Mouse (Mus musculus) lung, adult 18-20 months (tissue): ENCODE measurements around the gene Gm17555.
A peak's percentile ranks its signal among the peaks of the same experiment; 100 is the strongest.
"Not testable (repeated sequence)": the region's sequence is repeated elsewhere in the genome, so short reads cannot be mapped to it uniquely, and the experiment has no call there.

Experiments used
- DNase-seq, 2 experiments: peaks; one replicate each; pipeline ENCODE4 v3.0.0; 2022; ENCODE audit warnings: mixed read lengths in 2 of 2

The Gm17555 gene

GRCm38 (mm10) chr2:126214800-126215199 is at the start of gene Gm17555:
Gm17555 (plus strand) TSS chr2:126215100.
- DNase-seq: not testable (repeated sequence)

GRCm38 (mm10) chr2:126165277-126166018 is 49.5 kb upstream of the Gm17555 start:
- no peak for DNase-seq

GRCm38 (mm10) chr2:126166335-126166734 is 48.6 kb upstream of the Gm17555 start:
- no peak for DNase-seq

- no peak for DNase-seq
Observed at GRCm38 (mm10) chr2:126166848-126167617, 47.9 kb upstream of the Gm17555 start.

- DNase-seq: no peak
Observed at GRCm38 (mm10) chr2:126171427-126171826, 43.5 kb upstream of the Gm17555 start.

GRCm38 (mm10) chr2:126191306-126191705 is 23.6 kb upstream of the Gm17555 start:
- no peak for DNase-seq

GRCm38 (mm10) chr2:126192129-126192528 is 22.8 kb upstream of the Gm17555 start:
- no peak for DNase-seq

- no peak for DNase-seq
Observed at GRCm38 (mm10) chr2:126195631-126196356, 19.1 kb upstream of the Gm17555 start.

GRCm38 (mm10) chr2:126198971-126199370 is 15.9 kb upstream of the Gm17555 start:
- DNase-seq: peak in 1 of 2 experiments; percentile 12

- DNase-seq: no peak
Observed at GRCm38 (mm10) chr2:126211011-126211680, 3.8 kb upstream of the Gm17555 start.

GRCm38 (mm10) chr2:126227581-126227980 is 12.7 kb downstream of the Gm17555 start:
- DNase-seq: no peak

GRCm38 (mm10) chr2:126231731-126232130 is 16.8 kb downstream of the Gm17555 start:
- DNase-seq: no peak

GRCm38 (mm10) chr2:126236905-126237304 is 22.0 kb downstream of the Gm17555 start:
- DNase-seq: peak; percentile 17 to 32

- peak in 1 of 2 experiments; percentile 17 for DNase-seq
Observed at GRCm38 (mm10) chr2:126245446-126245845, 30.5 kb downstream of the Gm17555 start.

- no peak for DNase-seq
Observed at GRCm38 (mm10) chr2:126248536-126248935, 33.6 kb downstream of the Gm17555 start.

- DNase-seq: no peak
Observed at GRCm38 (mm10) chr2:126252211-126252610, 37.3 kb downstream of the Gm17555 start.
